14 mouse cellular contexts compared by ENCODE assay signal in genomic region chr6:117966729-117967128, GRCm38 (mm10). TPM values are rescaled to one million over a fixed set of nuclear protein-coding genes. Genes with fewer than 3 reads are reported as not detected.
DNase-seq lines count a peak whose midpoint lies in the region; ATAC-seq and TF ChIP-seq lines count a peak whose summit lies in the region.
"Had no signal": no experiment of that assay in that cellular context is flagged by ENCODE, and none has a peak within 500 bp of the region (broad histone marks: within the 10 kb centered on the region; RNA-seq: fewer than 3 reads in every experiment).

No protein-coding gene starts in this region.

- H3K9me3 ChIP-seq in heart, embryonic 12.5 days (replicated peaks) = peaks cover 7% of the 10 kb centered on the region
- peaks cover 5% of the 10 kb centered on the region; the same call in 1 of the 2 replicates for H3K9me3 ChIP-seq in E14TG2a.4 (ENCODE audit: low read length)
- H3K9me3 ChIP-seq: limb, embryonic 15.5 days had no signal

- no peaks in the 10 kb centered on the region for H3K27me3 ChIP-seq in heart, embryonic 12.5 days (replicated peaks)
- no peaks in the 10 kb centered on the region for H3K27me3 ChIP-seq in E14TG2a.4 (ENCODE audit: insufficient read depth, low read length)
- H3K27me3 ChIP-seq in kidney, adult 2 months (replicated peaks; ENCODE audit: control insufficient read depth, insufficient read depth, low read length) = no peaks in the 10 kb centered on the region
- H3K27me3 ChIP-seq: limb, embryonic 15.5 days had no signal

- WGBS in heart, embryonic 12.5 days = 15% methylated on average over 9 of the region's 9 CpGs
- 11% methylated on average over 9 of the region's 9 CpGs for WGBS in kidney, adult 2 months

- no peaks in the 10 kb centered on the region for H3K36me3 ChIP-seq in heart, embryonic 12.5 days
- H3K36me3 ChIP-seq in E14TG2a.4 (ENCODE audit: insufficient read depth, low read length) = no peaks in the 10 kb centered on the region
- H3K36me3 ChIP-seq in kidney, adult 2 months (ENCODE audit: control insufficient read depth, insufficient read depth, low read length) = no peaks in the 10 kb centered on the region
- H3K36me3 ChIP-seq: limb, embryonic 15.5 days had no signal

- H3K27ac ChIP-seq in heart, embryonic 12.5 days (ENCODE audit: poor library complexity, severe bottlenecking) = peak overlapping the region; percentile 19; the same call in 1 of the 2 replicates
- H3K27ac ChIP-seq in kidney, adult 2 months (ENCODE audit: insufficient read depth, low read depth, low read length) = no peak overlapping the region
- H3K27ac ChIP-seq: limb, embryonic 15.5 days had no signal

- TF ChIP-seq POLR2A in kidney, adult 2 months (IDR thresholded peaks at IDR 0.05; ENCODE audit: low read depth, low read length) = no peak

- no peak overlapping the region for H3K9ac ChIP-seq in heart, embryonic 12.5 days
- H3K9ac ChIP-seq: limb, embryonic 15.5 days had no signal

- no peak for TF ChIP-seq CTCF in E14TG2a.4 (conservative IDR thresholded peaks at IDR 0.05; ENCODE audit: low read length)
- TF ChIP-seq CTCF in kidney, adult 2 months (conservative IDR thresholded peaks at IDR 0.05; ENCODE audit: insufficient read depth, insufficient read length, low read depth, low read length) = peak; percentile 58; the same call in 1 of the 2 replicates

- peak overlapping the region; percentile 35; the same call in 1 of the 2 replicates for H3K4me2 ChIP-seq in heart, embryonic 12.5 days
- H3K4me2 ChIP-seq: limb, embryonic 15.5 days had no signal

- no peak overlapping the region for H3K4me3 ChIP-seq in heart, embryonic 12.5 days
- 0 out of 2 replicates have a peak overlapping the region, but pooled peaks have one; percentile 4 for H3K4me3 ChIP-seq in E14TG2a.4 (replicated peaks; ENCODE audit: low read length)
- no peak overlapping the region for H3K4me3 ChIP-seq in kidney, adult 2 months (ENCODE audit: insufficient read depth, low read depth, low read length)
- H3K4me3 ChIP-seq: erythroblast, embryonic 14.5 days; limb, embryonic 15.5 days had no signal

- peaks cover 11% of the 10 kb centered on the region for H3K4me1 ChIP-seq in heart, embryonic 12.5 days (replicated peaks)
- H3K4me1 ChIP-seq in E14TG2a.4 (replicated peaks; ENCODE audit: low read depth, low read length) = peaks cover 29% of the 10 kb centered on the region
- H3K4me1 ChIP-seq in kidney, adult 2 months (ENCODE audit: control insufficient read depth, insufficient read depth, low read length) = no peaks in the 10 kb centered on the region

- intact Hi-C loops in heart, postnatal 25 days (cut with DNase I) = no loop called here
- intact Hi-C loops in gastrocnemius, postnatal 36 days (cut with DNase I) = no loop called here
- intact Hi-C loops in left cerebral cortex, postnatal 4 days (cut with DNase I) = no loop called here

- no peak for DNase-seq in heart, postnatal 25 days (ENCODE audit: low spot score)
- peak; percentile 22 for DNase-seq in kidney, adult 2 months
- peak; percentile 23 for DNase-seq in lung, postnatal 25 days (ENCODE audit: low spot score)
- no peak for DNase-seq in cerebellum, postnatal 10 days
- no peak for DNase-seq in gastrocnemius, postnatal 36 days
- DNase-seq in left cerebral cortex, postnatal 4 days = no peak
- DNase-seq: cerebellum, adult 11 months; right cerebral cortex, adult 18-20 months had no signal

- ATAC-seq in heart, embryonic 12.5 days (ENCODE audit: insufficient number of reproducible peaks, low FRiP score) = no peak

RNA-seq across cellular contexts. Expression of gene Fxyd4, which starts 29.2 kb away (rescaled TPM):
- 1.2 and 1.5 TPM in 2 replicates for polyA plus RNA-seq in heart, embryonic 12.5 days (2016; fragmentation: Nextera tagmentation; extraction: Ambion mirVana)
- total RNA-seq in heart, postnatal 25 days (2021) = not detected
- polyA plus RNA-seq in kidney, adult 2 months (2012; rRNA removed) = 196 and 213 TPM in 2 replicates
- total RNA-seq in gastrocnemius, postnatal 36 days (2021) = not detected
- not detected for total RNA-seq in left cerebral cortex, postnatal 4 days (2021)
- total RNA-seq: heart, postnatal 10 days; layer of hippocampus, adult 8-10 months had no signal
- polyA plus RNA-seq: erythroblast, embryonic 14.5 days had no signal

RNA-seq across cellular contexts. Expression of gene Rasgef1a, which starts 44.5 kb away (rescaled TPM):
- 0.51 and 1.1 TPM in 2 replicates for polyA plus RNA-seq in heart, embryonic 12.5 days (2016; fragmentation: Nextera tagmentation; extraction: Ambion mirVana)
- total RNA-seq in heart, postnatal 25 days (2021) = under 1 TPM; 0.14 to 0.16 TPM
- polyA plus RNA-seq in kidney, adult 2 months (2012; rRNA removed) = 0.36 and 0.52 TPM in 2 replicates
- total RNA-seq in gastrocnemius, postnatal 36 days (2021) = under 1 TPM; 0.10 to 0.15 TPM
- total RNA-seq in left cerebral cortex, postnatal 4 days (2021) = 10 to 100 TPM; 31.7 to 35.2 TPM
- polyA plus RNA-seq: erythroblast, embryonic 14.5 days had no signal

Comparison
In these comparisons a context has a peak if more than half of its experiments do, and no peak if none do; other contexts are left out.
1. DNase-seq: peak in kidney, adult 2 months (single experiment) and lung, postnatal 25 days (single experiment); none in heart, postnatal 25 days (single experiment), cerebellum, postnatal 10 days (0 of 2), gastrocnemius, postnatal 36 days (0 of 2) and left cerebral cortex, postnatal 4 days (single experiment).
2. RNA of gene Rasgef1a, which starts 44.5 kb away (total RNA-seq): 31.7 to 35.2 TPM in left cerebral cortex, postnatal 4 days; 0.14 to 0.16 TPM in heart, postnatal 25 days and 0.10 to 0.15 TPM in gastrocnemius, postnatal 36 days; every median in the first group is over 10 times any median in the second.